Mouse (Mus musculus) liver, postnatal 0 days (tissue): ENCODE data around the gene Birc5.

Experiments
- CTCF ChIP-seq: sonication (generic); IDR thresholded peaks from 2 replicates; pipeline ENCODE4 v1.5.1; 2016; ENCODE audit warnings: antibody characterized with exemption, low read depth
- EP300 ChIP-seq: IDR thresholded peaks from 2 replicates; pipeline ENCODE4 v1.6.1; 2016; ENCODE audit warnings: antibody characterized with exemption, low read depth, mild to moderate bottlenecking

DNA sequence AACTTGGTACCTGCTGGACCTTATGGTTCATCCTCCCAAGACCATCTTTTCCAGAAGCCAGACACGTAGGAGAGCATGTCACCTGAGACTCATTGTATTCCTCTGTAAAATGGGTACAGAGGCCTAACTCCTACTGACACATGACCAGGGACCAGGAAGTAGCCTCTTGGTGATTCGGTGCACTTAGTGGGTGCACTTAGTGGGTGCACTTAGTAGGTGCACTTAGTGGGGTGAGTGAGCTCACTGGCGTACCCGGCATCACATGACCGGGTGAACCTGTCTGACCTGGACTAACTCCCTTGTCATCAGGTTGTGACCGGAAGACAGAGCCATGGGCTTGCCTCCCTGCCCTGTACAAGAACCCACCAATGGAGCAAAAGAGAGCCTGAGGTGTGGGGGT lies 42.3 kb upstream of the Birc5 start:
- TF ChIP-seq CTCF, result no peak
- TF ChIP-seq EP300, result no peak
